Mouse (Mus musculus) CD4-positive, CD25-positive, alpha-beta regulatory T cell, adult 2 months (primary cell): ENCODE results near the gene Mrps26.
"Not testable (repeated sequence)": the region's sequence is repeated elsewhere in the genome, so short reads cannot be mapped to it uniquely, and the experiment has no call there.

Source experiments
- DNase-seq: peaks from one replicate; pipeline ENCODE4 v3.0.0-alpha.2; 2012; ENCODE audit warnings: low read depth, low spot score

Gene Mrps26

DNA sequence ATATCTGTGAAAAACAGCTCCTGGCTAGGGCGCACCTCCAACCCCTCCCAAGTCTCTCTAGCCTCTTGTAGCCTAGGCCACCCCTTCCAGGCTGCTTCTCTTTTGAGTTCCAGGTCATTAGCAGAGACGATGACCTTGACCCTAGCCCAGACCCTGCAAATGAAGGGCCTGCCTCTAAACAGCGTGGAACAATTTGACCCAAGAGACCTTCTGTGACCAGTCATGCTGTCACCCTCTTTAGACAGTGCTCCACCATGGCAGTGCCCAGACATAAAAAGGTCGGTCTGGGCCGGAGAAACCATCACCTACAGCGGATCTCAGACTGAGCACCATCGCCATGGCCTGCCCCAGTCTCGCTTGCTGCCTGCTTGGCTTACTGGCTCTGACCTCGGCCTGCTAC is 12.3 kb downstream of the Mrps26 start, which contains the start of gene Oxt:
Oxt (plus strand) TSS at position 301 of the 400 bp plus-strand sequence.
- no peak for DNase-seq

DNA sequence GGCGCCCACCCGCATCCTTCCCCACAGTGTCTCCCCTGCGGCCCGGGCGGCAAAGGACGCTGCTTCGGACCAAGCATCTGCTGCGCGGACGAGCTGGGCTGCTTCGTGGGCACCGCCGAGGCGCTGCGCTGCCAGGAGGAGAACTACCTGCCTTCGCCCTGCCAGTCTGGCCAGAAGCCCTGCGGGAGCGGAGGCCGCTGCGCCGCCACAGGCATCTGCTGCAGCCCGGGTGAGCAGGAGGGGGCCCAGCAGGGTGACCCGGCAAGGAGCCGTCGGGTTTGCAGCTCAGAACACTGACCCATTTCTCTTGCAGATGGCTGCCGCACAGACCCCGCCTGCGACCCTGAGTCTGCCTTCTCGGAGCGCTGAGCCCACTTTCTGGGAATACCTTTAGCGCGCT is 13.0 kb downstream of the Mrps26 start:
- DNase-seq, result not testable (repeated sequence)

DNA sequence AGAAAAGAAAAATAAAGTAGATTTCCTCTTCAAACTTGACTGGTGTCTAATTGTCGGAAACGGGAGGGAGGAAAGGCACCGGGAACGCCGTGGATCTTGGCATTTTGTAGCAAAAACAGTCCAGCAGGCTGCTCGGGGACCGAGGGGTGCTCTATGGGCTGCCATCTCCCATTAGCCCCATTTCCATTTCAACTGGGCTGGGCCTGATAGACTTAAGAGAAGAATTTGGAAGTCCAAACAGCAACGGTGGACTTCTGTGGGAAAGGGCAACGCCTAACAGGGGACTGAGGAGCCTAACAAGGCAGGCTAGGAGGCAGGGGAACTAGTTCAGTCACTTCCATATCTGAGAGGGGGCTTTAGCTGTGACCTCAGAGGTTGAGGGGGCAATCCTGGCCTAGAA is 13.5 kb downstream of the Mrps26 start:
- no peak for DNase-seq

DNA sequence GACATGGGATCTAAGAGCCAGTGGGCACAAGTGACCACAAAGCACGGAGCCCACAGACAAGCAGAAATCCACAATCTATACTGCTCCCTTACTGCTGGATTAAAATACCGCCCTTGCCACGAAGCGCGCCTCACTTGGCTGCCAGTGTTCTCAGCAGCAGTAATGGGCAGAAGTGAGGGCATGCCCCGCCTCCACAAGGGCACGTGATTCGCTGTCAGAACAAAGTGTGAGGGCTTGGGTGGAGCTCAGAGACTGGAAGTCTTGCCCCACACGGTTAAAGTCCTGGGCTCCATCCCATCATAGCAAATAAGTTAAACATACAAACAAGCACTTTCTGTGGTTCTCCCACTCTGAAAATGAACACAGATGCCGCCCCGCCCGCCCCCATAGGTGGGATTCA is 14.1 kb downstream of the Mrps26 start:
- peak; percentile 74 for DNase-seq

DNA sequence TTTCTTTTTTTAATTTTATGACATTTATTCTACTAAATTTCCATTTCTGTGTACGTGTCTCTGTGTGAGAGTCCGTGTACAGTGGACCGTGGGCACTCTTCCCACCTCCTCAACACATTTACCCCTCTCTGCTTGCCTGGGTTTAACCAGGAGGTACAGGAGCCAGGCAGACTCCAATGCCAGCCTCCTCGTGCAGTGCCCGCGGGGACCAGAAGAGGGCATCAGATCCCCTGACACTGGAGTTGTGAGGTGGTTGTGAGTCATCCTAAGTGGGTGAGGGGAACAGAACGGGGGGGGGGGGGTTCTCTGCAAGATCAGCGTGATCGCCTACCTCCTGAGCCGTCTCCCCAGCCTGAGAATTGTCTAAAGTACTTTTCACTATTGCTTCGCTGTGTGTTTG is 14.6 kb downstream of the Mrps26 start:
- peak; percentile 80 for DNase-seq

DNA sequence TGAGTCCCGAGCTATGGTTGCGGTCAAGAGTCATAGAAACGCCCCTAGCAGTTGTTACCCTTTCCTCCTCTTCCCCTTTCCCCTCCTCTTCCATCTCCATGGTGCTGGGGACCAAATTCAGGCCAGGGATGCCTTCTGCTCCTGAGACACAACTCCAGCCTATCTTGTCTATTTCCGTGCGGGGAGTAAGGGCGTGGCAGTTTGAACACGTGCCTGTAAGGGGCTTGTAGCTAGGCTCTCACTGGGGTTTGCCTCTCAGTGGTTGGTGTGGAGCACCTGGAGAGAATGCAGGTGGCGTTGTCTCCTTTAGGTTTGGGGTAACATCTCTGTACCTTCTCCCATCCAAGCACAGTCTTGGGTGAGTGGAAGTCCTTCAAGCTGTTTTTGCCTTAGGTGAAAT is 16.2 kb downstream of the Mrps26 start:
- DNase-seq, result no peak

DNA sequence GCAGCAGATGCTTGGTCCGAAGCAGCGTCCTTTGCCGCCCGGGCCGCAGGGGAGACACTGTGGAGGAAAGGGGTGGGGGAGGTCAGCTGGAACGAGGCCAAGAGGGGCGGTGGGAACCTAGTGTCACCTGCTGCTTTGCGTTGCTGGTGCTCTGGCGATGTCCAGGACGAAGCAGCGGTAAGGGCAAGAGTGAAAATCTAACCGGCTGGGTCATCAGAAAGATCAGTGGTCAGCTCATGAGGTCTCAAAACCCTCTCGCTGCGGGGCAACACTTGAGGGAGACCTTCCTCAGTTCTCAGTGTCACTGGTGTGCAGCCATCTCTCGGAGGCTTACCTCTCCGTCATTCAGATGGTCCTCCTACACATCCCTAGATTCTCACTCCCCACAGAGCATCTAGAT is 17.7 kb downstream of the Mrps26 start:
- no peak for DNase-seq

DNA sequence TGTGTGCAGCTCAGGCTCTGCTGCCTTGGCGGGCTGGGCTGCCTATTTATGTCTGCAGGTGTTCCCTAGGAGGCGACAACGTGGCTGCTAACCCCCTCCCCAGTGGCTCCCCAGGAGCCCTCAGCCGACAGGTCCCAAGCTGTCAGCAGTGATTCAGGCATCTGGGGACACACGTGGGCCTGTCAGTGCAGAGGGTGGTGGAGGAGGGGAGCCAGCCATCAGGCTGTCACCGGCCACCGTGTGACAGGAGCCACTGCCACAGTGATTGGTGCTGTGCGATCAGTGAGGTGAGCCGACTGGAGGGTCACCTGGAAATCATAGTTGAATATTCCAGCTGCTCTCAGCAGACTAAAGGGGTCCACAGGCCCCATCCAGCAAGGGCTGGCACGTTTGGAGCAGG is 19.0 kb downstream of the Mrps26 start, which contains the start of gene Avp:
Avp (minus strand) TSS at position 3 of the 400 bp plus-strand sequence.
- DNase-seq, result no peak

DNA sequence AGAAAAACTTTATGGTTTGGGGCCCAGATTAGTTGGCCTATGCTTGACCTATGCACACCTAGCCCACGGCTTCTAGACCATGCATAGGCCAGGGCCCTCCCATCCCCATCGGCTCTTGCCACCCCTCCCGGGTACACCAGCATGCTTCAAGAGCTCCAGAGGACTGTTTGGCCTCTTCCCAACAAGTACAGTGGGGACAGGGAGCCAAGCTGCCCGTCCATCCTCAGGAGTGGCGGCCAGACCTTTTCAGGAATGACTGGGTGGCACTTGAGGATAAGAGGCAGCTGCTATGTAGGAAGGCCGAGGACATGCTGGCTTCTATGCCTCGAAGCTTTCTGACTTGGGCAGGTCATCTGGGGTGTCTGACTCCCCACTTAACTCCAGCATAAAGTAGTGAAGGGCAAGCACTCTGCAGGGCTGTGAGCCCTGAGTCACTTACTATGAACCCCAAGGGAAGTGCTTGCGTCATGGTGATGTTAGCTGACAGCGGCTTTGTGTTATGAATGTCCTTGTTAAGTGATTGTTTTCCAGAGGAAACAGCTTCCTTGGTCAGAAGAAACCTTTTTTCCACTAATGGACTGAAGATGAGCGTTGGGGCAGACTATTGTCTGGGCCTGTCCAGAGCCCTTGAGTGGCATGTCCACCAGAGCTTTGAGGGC is 20.5 kb downstream of the Mrps26 start:
- DNase-seq, result no peak

DNA sequence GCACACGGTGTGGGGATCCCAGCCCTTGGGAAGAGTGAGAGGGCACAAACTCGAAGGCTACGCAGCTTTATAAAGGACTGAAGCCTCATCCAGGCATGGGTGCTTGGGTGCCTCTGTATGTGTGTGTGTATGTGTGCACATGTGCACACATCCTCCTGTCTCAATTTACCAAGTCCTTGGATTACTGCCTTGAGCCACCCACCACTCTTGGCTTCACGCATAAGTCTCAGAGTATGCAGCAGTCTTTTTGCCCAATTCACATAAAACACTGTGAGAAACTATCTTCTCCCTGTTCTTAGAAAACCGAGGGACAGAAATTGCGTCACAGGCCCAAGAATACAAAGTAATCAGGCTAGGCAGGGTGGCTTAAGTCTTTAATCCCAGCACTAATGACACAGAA is 22.5 kb downstream of the Mrps26 start:
- DNase-seq, result no peak

DNA sequence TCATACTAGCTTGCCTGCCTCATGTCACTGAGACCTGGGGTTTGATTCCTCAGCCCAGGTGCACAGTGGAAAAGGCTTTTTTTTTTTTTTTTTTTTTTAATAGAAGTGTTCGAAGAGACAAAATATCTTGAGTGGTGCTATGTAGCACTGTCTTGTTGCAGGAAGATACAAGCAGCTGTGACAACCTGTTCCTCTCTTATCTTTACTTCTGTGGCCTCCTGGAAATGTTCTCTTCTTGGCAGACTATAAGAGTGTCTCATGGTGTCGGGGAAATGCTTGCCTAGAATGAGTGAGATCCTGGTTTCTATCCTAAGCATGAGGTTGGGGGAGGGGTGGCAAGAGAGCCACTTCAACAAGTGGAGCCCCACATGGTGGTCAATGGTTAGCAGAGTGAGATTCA is 24.8 kb downstream of the Mrps26 start:
- no peak for DNase-seq

DNA sequence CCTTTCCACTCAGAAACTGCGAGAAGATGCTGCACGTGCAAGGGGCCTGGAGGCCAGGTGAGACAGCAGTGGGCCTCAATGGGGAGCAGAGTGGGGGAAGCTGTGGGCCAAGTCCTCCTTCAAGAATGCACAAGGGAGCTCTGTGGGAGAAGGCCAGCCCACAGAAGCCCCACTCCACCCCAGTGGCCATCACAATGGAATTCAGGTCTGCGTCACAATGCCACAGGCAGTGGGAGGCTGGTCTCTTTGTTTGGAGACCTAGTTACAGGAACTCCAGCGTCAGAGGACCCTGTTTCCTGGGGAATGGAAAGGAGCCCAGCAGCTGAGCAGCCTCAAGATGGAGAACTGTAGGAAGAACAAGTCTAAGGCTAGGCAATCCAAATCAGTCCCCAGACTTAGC is 25.6 kb downstream of the Mrps26 start:
- no peak for DNase-seq

DNA sequence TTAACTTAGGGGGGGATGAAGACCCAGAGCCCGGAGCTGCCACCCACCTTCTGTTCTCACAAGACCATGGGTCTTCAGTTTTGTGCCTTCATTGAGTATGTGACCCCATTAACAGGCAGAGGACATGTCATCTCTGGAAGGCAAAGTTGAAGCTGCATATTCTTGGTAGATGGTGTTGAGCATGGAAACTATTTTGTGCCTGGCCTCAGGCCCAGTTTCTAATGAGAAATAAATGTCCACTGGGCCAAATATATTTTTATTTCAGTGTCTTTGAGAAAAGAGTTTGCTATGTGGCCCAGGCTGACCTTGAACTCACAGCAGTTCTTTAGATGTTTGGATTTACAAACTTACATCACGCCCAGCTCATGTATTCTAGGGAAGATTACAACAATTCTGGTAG is 26.2 kb downstream of the Mrps26 start:
- no peak for DNase-seq

DNA sequence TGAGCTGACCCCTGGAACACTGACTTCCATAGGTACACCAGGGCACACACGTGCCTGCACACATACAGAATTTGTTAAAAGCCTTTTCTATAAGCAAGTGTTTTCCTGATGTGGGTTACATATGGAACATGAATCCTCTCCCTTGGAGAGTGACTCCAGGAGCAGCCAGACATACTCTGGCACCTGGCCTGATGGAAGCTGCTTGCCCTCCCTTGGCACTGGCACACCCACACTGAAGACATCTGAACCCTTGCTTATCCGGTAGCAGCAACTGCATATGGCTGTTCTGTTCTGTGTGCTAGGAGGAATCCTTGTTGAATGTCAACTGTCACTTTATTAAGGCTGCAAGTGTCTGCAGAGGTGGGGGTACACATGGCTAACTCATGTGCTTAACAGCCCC is 27.5 kb downstream of the Mrps26 start:
- no peak for DNase-seq

DNA sequence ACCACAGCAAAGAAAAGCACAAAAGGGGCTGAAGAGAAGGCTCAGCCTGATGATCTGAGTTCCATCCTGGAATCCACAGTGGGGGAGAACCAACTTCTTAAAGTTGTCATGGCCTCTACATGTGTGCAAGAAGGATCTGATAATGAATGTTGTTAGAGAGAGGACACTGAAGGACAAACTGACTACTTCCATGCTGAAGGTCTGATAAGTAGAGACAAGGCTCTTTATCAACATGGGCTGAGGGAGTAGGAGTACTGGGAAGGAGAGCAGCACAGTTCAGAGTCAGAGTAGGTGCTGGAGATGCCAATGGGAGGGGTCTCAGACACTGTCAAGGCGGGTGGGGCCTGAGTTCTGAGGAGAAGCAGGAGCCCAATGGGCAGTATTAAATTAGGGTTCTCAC is 32.1 kb downstream of the Mrps26 start:
- DNase-seq, result no peak

DNA sequence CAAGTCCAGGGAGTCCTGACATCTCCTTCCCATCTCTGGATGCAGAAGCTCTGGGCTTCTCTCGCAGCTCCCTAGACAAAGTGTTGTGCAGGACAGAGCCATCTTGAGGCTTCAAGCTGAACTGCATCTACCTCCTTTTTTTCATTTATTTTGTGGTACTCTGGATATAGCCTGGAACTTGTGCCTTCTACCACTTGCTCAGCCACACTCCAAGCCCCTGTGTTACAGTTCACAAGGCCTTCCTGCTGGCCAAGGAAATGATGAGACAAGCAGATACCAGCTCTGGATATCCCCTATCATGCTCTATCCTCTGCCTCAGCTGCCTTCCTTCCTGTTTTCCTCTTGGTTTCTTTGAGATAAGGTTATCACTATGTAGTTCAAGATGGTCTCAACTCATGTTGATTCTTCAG is 34.1 kb downstream of the Mrps26 start:
- DNase-seq, result peak; percentile 39

DNA sequence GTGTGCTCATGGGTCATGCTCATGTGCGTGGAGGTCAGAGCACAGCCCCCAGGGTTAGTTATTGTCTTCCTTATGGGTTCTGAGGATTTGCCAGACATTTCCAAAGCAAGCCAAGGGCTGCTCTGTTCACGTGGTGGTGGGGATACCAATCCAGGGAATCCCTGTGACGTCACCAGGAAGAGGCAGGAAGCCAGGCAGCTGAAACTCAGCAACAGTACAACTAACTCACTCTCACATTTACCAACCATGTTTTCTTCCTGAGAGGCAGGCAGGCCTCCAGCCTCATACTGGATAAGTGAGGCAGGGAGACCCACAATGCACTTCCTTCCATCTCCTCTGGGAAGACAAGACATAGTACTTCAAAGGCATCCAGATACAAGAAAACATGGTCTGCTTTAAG is 34.9 kb downstream of the Mrps26 start:
- DNase-seq, result no peak

DNA sequence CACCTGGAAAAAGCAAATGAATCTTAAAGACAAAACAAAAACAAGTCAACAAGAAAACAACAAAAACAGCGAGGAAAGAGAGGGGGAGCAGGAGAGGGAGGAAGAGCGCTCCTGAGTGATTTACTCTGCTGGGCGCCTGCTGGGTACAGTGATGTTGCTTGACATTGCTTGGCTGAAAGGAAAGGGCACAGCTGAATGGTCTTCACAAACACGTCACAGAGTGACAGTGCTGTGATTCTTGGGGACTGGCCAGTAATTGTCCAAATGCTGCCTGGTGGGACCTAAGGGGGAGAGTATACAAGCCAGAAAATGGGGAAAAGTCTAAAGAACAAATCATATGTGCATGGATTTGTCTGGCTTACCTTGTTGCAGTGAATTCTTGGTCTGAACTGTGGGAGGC is 38.7 kb downstream of the Mrps26 start:
- DNase-seq, result no peak

DNA sequence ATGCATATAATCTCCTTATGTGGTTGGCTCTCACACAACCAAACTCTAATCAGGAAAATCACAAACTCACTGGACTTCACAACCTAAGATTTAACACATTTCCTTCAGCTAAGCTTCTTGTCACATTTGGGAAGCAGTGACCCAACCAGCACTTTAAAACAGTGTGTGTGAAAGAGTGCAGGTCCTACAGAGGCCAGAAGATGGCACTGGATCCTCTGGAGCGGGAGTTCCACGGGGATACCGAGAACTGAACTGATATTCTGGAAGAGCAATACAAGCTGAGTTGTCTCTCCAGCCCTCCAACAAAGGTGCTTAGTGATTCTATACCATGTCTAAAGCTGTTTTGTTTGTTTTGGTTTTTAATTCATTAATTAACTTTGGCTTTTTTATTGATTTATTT is 49.5 kb downstream of the Mrps26 start:
- DNase-seq, result peak; percentile 14
